Mouse (Mus musculus) lung, adult 2 months (tissue): ENCODE data around the gene Pxn.

Experiments used
- CTCF ChIP-seq: fragments of 200-500 bp; IDR thresholded peaks from 2 replicates; pipeline ENCODE4 v1.5.1; 2011; ENCODE audit warnings: mild to moderate bottlenecking, low read length, control low read depth; ENCODE audit not compliant: insufficient read depth
- POLR2A ChIP-seq: fragments of 200-500 bp; IDR thresholded peaks from 2 replicates; pipeline ENCODE4 v1.6.1; 2011; ENCODE audit warnings: low read depth, mild to moderate bottlenecking, control low read depth, low read length, borderline replicate concordance; ENCODE audit errors: extremely low read depth

DNA sequence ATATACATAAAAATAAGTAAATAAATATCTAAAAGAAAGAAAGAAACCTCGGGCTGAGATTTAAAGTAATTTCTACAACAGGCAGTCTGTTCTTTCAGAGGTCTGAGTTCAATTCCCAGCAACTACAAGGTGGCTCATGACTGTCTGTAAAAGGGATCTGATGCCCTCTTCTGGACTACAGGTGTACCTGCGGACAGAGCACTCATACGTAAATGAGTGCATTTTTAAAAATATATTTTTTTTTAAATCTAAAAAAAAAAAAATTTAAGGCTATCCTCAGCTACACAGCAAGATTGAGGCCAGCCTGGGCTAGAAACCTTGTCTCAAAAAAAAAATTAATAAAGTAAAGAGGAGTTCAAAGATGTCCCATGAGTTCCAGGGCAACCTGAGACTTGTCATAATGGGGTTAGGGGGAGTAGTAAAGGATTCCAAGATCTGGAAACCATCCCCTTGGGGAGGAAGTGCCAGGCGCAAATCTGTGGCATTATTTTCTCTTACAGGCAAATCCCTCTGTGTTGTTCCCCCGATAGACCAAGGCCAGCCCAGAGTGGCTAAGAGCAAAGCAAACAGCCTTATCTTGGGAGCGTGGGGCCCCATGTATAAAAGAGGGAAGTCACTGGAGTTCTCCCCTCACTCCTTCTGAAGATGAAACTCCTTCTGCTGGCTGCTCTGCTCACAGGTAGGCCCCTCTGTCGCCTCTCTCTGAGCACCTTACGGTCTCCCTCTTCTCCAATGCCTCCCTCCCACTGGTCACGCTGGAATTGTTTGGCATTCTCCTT is 40.6 kb upstream of the Pxn start, which contains the start of gene Pla2g1b:
- TF ChIP-seq POLR2A: no peak
- TF ChIP-seq CTCF: no peak
